Mouse (Mus musculus) kidney, adult 11 months (tissue): ENCODE results near the gene Gm21209.
"Not testable (repeated sequence)": the region's sequence is repeated elsewhere in the genome, so short reads cannot be mapped to it uniquely, and the experiment has no call there.

ENCODE experiments used
- DNase-seq: peaks from one replicate; pipeline ENCODE4 v3.0.0; 2022

Gene Gm21209

DNA sequence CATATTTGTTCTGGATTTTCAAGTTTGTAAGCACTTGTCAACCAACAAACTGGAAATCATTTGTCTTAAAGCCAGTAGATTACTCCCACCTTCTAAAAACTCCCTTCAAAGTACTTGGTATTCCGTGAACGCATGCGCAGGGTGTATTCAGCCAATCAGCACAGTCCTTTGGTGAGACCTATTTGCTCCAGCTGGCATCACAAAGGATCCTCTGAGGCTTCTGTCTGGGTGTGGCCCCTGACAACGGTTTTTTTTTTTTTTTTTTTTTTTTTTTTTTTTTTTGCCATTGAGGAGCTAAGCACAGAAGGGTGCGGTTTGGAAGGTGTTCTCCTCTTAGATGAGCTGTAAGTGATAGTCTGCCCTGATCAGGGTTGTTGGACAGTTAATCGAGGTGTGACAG is at the start of gene Gm21209:
Gene Gm21209, plus strand, starts transcription at position 301 of the 400 bp plus-strand sequence.
- not testable (repeated sequence) for DNase-seq
